Mouse (Mus musculus): ENCODE results near the gene Hoxa11. TPM values are rescaled to one million over a fixed set of nuclear protein-coding genes. Genes with fewer than 3 reads are reported as not detected.
A peak's percentile ranks its signal among the peaks of the same experiment; 100 is the strongest.

The Hoxa11 gene
- total and polyA plus RNA-seq, 2 experiments from 2014 or later = not detected

GRCm38 (mm10) chr6:52260654-52261575 is 15.3 kb upstream of the Hoxa11 start, which contains the start of gene Hoxa13:
Gene Hoxa13, minus strand, starts transcription at chr6:52260880.
- H3K4me1 ChIP-seq (ENCODE audit: insufficient read depth, low read length) = no peaks in the 10 kb centered on the region
- peak within 1 kb of the TSS; percentile 43 for H3K4me2 ChIP-seq (ENCODE audit: low read depth, low read length)
- H3K9ac ChIP-seq (replicated peaks; ENCODE audit: low read length) = no peak within 1 kb of the TSS
- under 1% methylated on average over 40 of the region's 72 CpGs for WGBS
- TF ChIP-seq CTCF (IDR thresholded peaks at IDR 0.05; ENCODE audit: low read depth) = no peak
- H3K36me3 ChIP-seq (ENCODE audit: insufficient read depth, low read length) = no peaks in the 10 kb centered on the region
- ATAC-seq (no peak), DNase-seq (ENCODE audit: low spot score) (no peak)
- H3K9me3 ChIP-seq (ENCODE audit: low read length) = no peaks in the 10 kb centered on the region
- peaks cover 84% of the 10 kb centered on the region for H3K27me3 ChIP-seq (ENCODE audit: insufficient read depth, low read length)
- peak within 1 kb of the TSS; percentile 20; the same call in 1 of the 2 replicates for H3K4me3 ChIP-seq (ENCODE audit: low read length)
- no peak within 1 kb of the TSS for H3K27ac ChIP-seq

DNA sequence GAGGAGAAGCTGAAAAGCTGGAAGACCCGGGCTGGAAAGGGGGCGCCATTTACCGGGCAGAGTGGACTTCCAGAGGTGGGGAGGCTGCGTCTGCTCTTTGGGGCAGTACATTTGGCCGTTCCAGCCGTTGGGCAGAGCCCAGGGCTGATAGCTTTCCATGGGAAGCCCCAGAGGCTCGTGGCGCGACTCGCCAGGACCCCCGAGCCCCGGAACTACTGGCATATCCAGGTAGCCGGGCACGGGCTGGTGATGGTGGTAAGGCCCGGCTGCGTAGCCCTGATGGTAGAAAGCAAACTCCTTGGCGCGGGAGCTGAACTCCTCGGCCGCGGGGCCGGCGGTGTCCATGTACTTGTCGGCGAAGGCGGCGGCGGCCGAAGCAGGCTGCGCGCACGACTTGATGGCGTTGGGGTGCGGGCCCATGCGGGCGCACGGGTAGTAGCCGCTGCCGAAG is 14.2 kb upstream of the Hoxa11 start:
- no peaks in the 10 kb centered on the region for H3K36me3 ChIP-seq (ENCODE audit: insufficient read depth, low read length)
- H3K9ac ChIP-seq (replicated peaks; ENCODE audit: low read length) = no peak overlapping the region
- H3K27me3 ChIP-seq (ENCODE audit: insufficient read depth, low read length) = peaks cover 84% of the 10 kb centered on the region
- peak overlapping the region; percentile 20; the same call in 1 of the 2 replicates for H3K4me3 ChIP-seq (ENCODE audit: low read length)
- under 1% methylated on average over 39 of the region's 39 CpGs for WGBS
- no peak for TF ChIP-seq CTCF (IDR thresholded peaks at IDR 0.05; ENCODE audit: low read depth)
- H3K4me2 ChIP-seq (ENCODE audit: low read depth, low read length) = peak overlapping the region; percentile 43
- no peak for ATAC-seq
- H3K9me3 ChIP-seq (ENCODE audit: low read length) = no peaks in the 10 kb centered on the region
- no peaks in the 10 kb centered on the region for H3K4me1 ChIP-seq (ENCODE audit: insufficient read depth, low read length)
- H3K27ac ChIP-seq = no peak overlapping the region
- DNase-seq (ENCODE audit: low spot score) = no peak

DNA sequence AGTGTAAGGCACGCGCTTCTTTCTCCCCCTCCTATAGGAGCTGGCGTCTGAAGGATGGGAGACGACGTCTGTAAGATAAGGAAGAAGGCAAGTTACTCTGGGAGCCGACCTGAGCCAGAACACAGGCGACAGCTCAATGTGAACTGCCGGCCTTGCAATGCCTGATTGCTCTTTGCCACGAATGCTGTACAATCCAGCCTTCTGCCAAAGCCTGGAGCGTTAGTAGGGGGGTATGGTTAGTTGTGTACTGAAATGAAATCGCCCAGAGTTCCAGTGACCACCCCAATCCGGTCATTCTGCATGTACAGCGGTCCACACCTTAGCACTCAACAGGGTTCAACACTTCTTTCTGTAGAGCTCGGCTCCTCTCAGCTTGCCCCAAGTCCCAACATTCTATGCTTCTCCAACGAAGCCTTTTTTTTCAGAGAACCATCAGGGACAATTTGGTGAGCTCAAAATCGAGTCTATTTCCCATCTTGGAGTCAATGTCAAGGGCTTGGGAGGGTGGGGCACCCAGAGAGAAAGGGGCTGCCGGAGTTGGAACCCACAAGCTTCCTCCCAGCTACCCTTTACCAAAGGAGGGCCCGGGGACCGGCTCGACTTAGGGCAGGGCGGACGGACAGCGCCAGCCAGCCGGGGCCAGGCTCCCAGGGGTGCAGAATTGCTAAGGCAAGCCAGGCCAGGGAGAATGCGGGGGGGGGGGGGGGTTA is 13.6 kb upstream of the Hoxa11 start:
- Histone ChIP-seq H3K27me3 (ENCODE audit: insufficient read depth, low read length) (peaks cover 83% of the 10 kb centered on the region), H3K27ac (no peak overlapping the region), H3K9me3 (ENCODE audit: low read length) (no peaks in the 10 kb centered on the region), H3K4me1 (ENCODE audit: insufficient read depth, low read length) (no peaks in the 10 kb centered on the region), H3K4me3 (ENCODE audit: low read length) (no peak overlapping the region), H3K36me3 (ENCODE audit: insufficient read depth, low read length) (no peaks in the 10 kb centered on the region), H3K4me2 (ENCODE audit: low read depth, low read length) (no peak overlapping the region), H3K9ac (replicated peaks; ENCODE audit: low read length) (no peak overlapping the region)
- ATAC-seq (no peak), DNase-seq (ENCODE audit: low spot score) (no peak)
- no peak for TF ChIP-seq CTCF (IDR thresholded peaks at IDR 0.05; ENCODE audit: low read depth)
- 1% methylated on average over 24 of the region's 25 CpGs for WGBS

DNA sequence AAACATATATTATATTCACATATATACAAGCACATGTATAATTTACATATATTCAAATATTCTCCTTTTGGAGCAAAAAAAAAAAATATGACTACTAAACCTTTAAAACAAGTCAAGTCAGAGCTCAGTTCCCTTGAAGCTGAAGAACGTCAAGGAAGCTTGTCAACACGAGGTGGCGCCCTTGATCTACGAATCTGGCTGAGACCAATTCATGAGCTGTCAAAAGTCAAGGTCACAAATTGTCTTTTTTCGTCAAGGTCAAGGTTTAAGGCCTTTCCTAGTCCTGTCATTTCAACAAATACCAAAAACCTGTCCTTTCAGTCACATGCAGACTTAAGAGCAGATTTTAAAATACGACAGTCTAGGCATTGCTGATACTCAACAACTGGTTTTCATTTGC is 11.3 kb upstream of the Hoxa11 start:
- Histone ChIP-seq H3K9ac (replicated peaks; ENCODE audit: low read length) (no peak overlapping the region), H3K4me1 (ENCODE audit: insufficient read depth, low read length) (no peaks in the 10 kb centered on the region), H3K27ac (no peak overlapping the region), H3K36me3 (ENCODE audit: insufficient read depth, low read length) (no peaks in the 10 kb centered on the region), H3K9me3 (ENCODE audit: low read length) (no peaks in the 10 kb centered on the region), H3K27me3 (ENCODE audit: insufficient read depth, low read length) (peaks cover 83% of the 10 kb centered on the region), H3K4me2 (ENCODE audit: low read depth, low read length) (no peak overlapping the region), H3K4me3 (ENCODE audit: low read length) (no peak overlapping the region)
- TF ChIP-seq CTCF (IDR thresholded peaks at IDR 0.05; ENCODE audit: low read depth) = peak; percentile 85
- WGBS = under 1% methylated on average over 6 of the region's 6 CpGs
- ATAC-seq = no peak
- peak; percentile 89 for DNase-seq (ENCODE audit: low spot score)

- H3K4me1 ChIP-seq (ENCODE audit: insufficient read depth, low read length) = no peaks in the 10 kb centered on the region
- no peak overlapping the region for H3K4me2 ChIP-seq (ENCODE audit: low read depth, low read length)
- no peak for DNase-seq (ENCODE audit: low spot score)
- H3K9me3 ChIP-seq (ENCODE audit: low read length) = no peaks in the 10 kb centered on the region
- 1% methylated on average over 59 of the region's 59 CpGs for WGBS
- no peaks in the 10 kb centered on the region for H3K36me3 ChIP-seq (ENCODE audit: insufficient read depth, low read length)
- H3K4me3 ChIP-seq (ENCODE audit: low read length) = no peak overlapping the region
- H3K27me3 ChIP-seq (ENCODE audit: insufficient read depth, low read length) = peaks cover 92% of the 10 kb centered on the region
- ATAC-seq = no peak
- H3K27ac ChIP-seq = no peak overlapping the region
- H3K9ac ChIP-seq (replicated peaks; ENCODE audit: low read length) = no peak overlapping the region
- no peak for TF ChIP-seq CTCF (IDR thresholded peaks at IDR 0.05; ENCODE audit: low read depth)
These were observed 8.2 kb upstream of the Hoxa11 start for GRCm38 (mm10) chr6:52253511-52254500.
